Mouse (Mus musculus) stomach, postnatal 0 days (tissue): ENCODE data around the gene March7.

Experiments
- CTCF ChIP-seq: IDR thresholded peaks from 2 replicates; pipeline ENCODE4 v1.5.1; 2016; ENCODE audit warnings: antibody characterized with exemption, low read depth, mild to moderate bottlenecking, moderate library complexity
- EP300 ChIP-seq: optimal IDR thresholded peaks from 2 replicates; pipeline ENCODE3; 2016; ENCODE audit warnings: antibody characterized with exemption

DNA sequence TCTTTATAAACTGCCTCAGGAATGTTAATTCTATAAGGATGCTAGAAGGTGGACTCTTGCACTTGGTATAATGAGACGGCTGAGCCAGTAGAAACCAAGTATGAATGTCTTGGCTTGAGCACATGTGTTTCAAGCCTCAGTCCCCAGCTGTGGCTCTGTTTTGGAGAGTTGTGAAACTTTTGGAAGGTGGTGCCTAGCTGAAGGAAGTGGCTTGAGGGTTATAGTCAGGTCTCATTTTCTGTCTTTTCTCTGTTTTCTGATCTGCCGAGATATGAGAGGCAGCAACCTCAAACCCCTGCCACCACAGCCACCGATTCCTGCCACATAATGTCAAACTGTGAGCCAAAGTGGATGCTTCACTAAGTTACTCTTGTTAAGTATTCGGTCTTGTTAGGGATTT, 68.9 kb downstream of the March7 start:
- TF ChIP-seq EP300 (no peak), CTCF (no peak)
